Mouse (Mus musculus) CH12.LX (cell line): ENCODE measurements at regions not wholly inside any gene's neighbourhood (a gene's known extent, or its start where the extent isn't known, plus 50 kb on each side); places are given as distances from the start of the nearest gene placed in this dataset.
A peak's percentile ranks its signal among the peaks of the same experiment; 100 is the strongest.
"Not testable (repeated sequence)": the region's sequence is repeated elsewhere in the genome, so short reads cannot be mapped to it uniquely, and the experiment has no call there.

Source experiments
- DNase-seq: peaks from one replicate; pipeline ENCODE4 v3.0.0-alpha.2; 2013; ENCODE audit errors: extremely low read depth
- H3K27ac ChIP-seq: 2 replicates; pipeline ENCODE4 v1.5.1; 2012; ENCODE audit warnings: low read depth, mild to moderate bottlenecking, control low read depth, moderate library complexity; ENCODE audit not compliant: insufficient read depth
- H3K27me3 ChIP-seq: replicated peaks from 2 replicates; pipeline ENCODE3; 2012; ENCODE audit warnings: inconsistent platforms
- H3K36me3 ChIP-seq, 2 experiments: replicated peaks in 1 of 2; 2 replicates each; pipeline versions ENCODE3 to v1.6.1; 2012; ENCODE audit warnings: inconsistent platforms in 1 of 2, low read length in 1 of 2, mild to moderate bottlenecking in 1 of 2, mixed read lengths in 1 of 2, moderate library complexity in 1 of 2; ENCODE audit not compliant: control insufficient read depth in 1 of 2, insufficient read depth in 1 of 2
- H3K4me1 ChIP-seq, 2 experiments: 2 replicates each; pipeline ENCODE4 v1.6.1; 2012; ENCODE audit warnings: inconsistent platforms in 1 of 2, moderate library complexity in 1 of 2; ENCODE audit not compliant: insufficient read depth in 2 of 2, control insufficient read depth in 1 of 2
- H3K4me2 ChIP-seq: 2 replicates; pipeline ENCODE4 v1.6.1; 2012; ENCODE audit warnings: low read depth, mild to moderate bottlenecking, control low read depth; ENCODE audit not compliant: poor library complexity, insufficient read depth, severe bottlenecking
- H3K4me3 ChIP-seq, 3 experiments: fragments of 150-350 bp in 1 of 3; sonication (generic) in 1 of 3; replicated peaks in 1 of 3; 2 replicates each; pipeline versions ENCODE3 to v1.5.1; 2011 to 2012; ENCODE audit warnings: low read depth in 2 of 3, low read length in 2 of 3, mild to moderate bottlenecking in 2 of 3, moderate library complexity in 2 of 3, control low read depth in 1 of 3, improper control_type of control experiment in 1 of 3, inconsistent platforms in 1 of 3, mixed read lengths in 1 of 3; ENCODE audit not compliant: poor library complexity in 1 of 3
- H3K79me2 ChIP-seq: replicated peaks from 2 replicates; pipeline ENCODE4 v1.6.1; 2012; ENCODE audit warnings: mild to moderate bottlenecking, moderate library complexity; ENCODE audit not compliant: control insufficient read depth, poor library complexity, insufficient read depth, severe bottlenecking; ENCODE audit errors: extremely low read depth
- H3K9ac ChIP-seq: 2 replicates; pipeline ENCODE4 v1.6.1; 2012; ENCODE audit warnings: low read depth, mild to moderate bottlenecking, control low read depth, moderate library complexity; ENCODE audit not compliant: insufficient read depth
- H3K9me3 ChIP-seq: replicated peaks from 2 replicates; pipeline ENCODE3; 2012; ENCODE audit warnings: low read length, inconsistent platforms, mixed read lengths
- BHLHE40 ChIP-seq: IDR thresholded peaks from 2 replicates; pipeline ENCODE4 v1.6.1; 2011; ENCODE audit warnings: mild to moderate bottlenecking, low read depth, low read length, improper control_type of control experiment
- ETS1 ChIP-seq: conservative IDR thresholded peaks from 2 replicates; pipeline ENCODE4 v1.6.1; 2012; ENCODE audit warnings: low read depth, mild to moderate bottlenecking, inconsistent platforms, low read length, improper control_type of control experiment, moderate library complexity
- JUN ChIP-seq: IDR thresholded peaks from 2 replicates; pipeline ENCODE4 v1.6.1; 2011; ENCODE audit warnings: low read depth, mild to moderate bottlenecking, low read length, improper control_type of control experiment, moderate library complexity; ENCODE audit not compliant: insufficient read depth
- MAX ChIP-seq: IDR thresholded peaks from 2 replicates; pipeline ENCODE4 v1.6.1; 2011; ENCODE audit warnings: low read length, improper control_type of control experiment
- MAZ ChIP-seq: IDR thresholded peaks from 2 replicates; pipeline ENCODE4 v1.6.1; 2012; ENCODE audit warnings: low read depth, mild to moderate bottlenecking, inconsistent platforms, low read length, improper control_type of control experiment, moderate library complexity
- NELFE ChIP-seq: IDR thresholded peaks from 2 replicates; pipeline ENCODE4 v1.6.1; 2011; ENCODE audit warnings: low read depth, low read length, improper control_type of control experiment
- POLR2A ChIP-seq: IDR thresholded peaks from 2 replicates; pipeline ENCODE4 v1.6.1; 2011; ENCODE audit warnings: low read depth, mild to moderate bottlenecking, improper control_type of control experiment, low read length
- RAD21 ChIP-seq: IDR thresholded peaks from 2 replicates; pipeline ENCODE4 v1.6.1; 2011; ENCODE audit warnings: low read depth, mild to moderate bottlenecking, low read length, improper control_type of control experiment, moderate library complexity
- SMC3 ChIP-seq: IDR thresholded peaks from 2 replicates; pipeline ENCODE4 v1.6.1; 2011; ENCODE audit warnings: low read depth, low read length, improper control_type of control experiment
- USF1 ChIP-seq: IDR thresholded peaks from 2 replicates; pipeline ENCODE4 v1.6.1; 2014; ENCODE audit warnings: low read depth, mild to moderate bottlenecking, inconsistent platforms, low read length, improper control_type of control experiment
- dilution Hi-C: fragments of 300-500 bp; cut with MboI; formaldehyde crosslinking; loops from 2 replicates; pipeline ENCODE4 v1.14.3; 2020; ENCODE audit warnings: low sequenced_read_pairs; ENCODE audit not compliant: extremely low pct_unique_long_range_greater_than_20kb, extremely low pct_ligation_motif_present
- in situ Hi-C: fragments of 300-500 bp; cut with MboI; formaldehyde crosslinking; loops from 3 replicates; pipeline ENCODE4 v1.14.3; 2019; ENCODE audit warnings: low sequenced_read_pairs, low pct_ligation_motif_present, low pct_unique_long_range_greater_than_20kb, mixed read lengths

- Histone ChIP-seq H3K79me2 (no peaks in the 10 kb centered on the region), H3K9me3 (peaks cover 33% of the 10 kb centered on the region), H3K36me3 (no peaks in the 10 kb centered on the region), H3K4me2 (no peak overlapping the region), H3K4me3 (no peak overlapping the region), H3K27ac (no peak overlapping the region), H3K4me1 (no peaks in the 10 kb centered on the region), H3K27me3 (no peaks in the 10 kb centered on the region), H3K9ac (no peak overlapping the region)
- dilution Hi-C loops (no loop called here), in situ Hi-C loops (no loop called here)
- DNase-seq, result no peak
- TF ChIP-seq BHLHE40 (no peak), RAD21 (no peak), ETS1 (no peak), POLR2A (no peak), SMC3 (no peak), NELFE (no peak)
Observed at GRCm38 (mm10) chr14:109035171-109035570, 121.2 kb upstream of the Slitrk1 start.

- peaks cover 20% of the 10 kb centered on the region for H3K9me3 ChIP-seq
- in situ Hi-C loops, H3K9ac ChIP-seq, H3K4me3 ChIP-seq, H3K79me2 ChIP-seq, H3K36me3 ChIP-seq, DNase-seq, H3K27me3 ChIP-seq, dilution Hi-C loops, H3K4me2 ChIP-seq, H3K27ac ChIP-seq, H3K4me1 ChIP-seq: not testable (repeated sequence)
- peak; percentile 57 for TF ChIP-seq ETS1
Observed at GRCm38 (mm10) chr14:108994919-108995318, 81.0 kb upstream of the Slitrk1 start.

- Histone ChIP-seq H3K4me1 (no peaks in the 10 kb centered on the region), H3K9ac (no peak overlapping the region), H3K4me3 (no peak overlapping the region), H3K4me2 (no peak overlapping the region), H3K9me3 (peaks cover 29% of the 10 kb centered on the region), H3K79me2 (no peaks in the 10 kb centered on the region), H3K27me3 (no peaks in the 10 kb centered on the region), H3K27ac (no peak overlapping the region), H3K36me3 (no peaks in the 10 kb centered on the region)
- dilution Hi-C loops (no loop called here), in situ Hi-C loops (no loop called here)
- DNase-seq, result no peak
- TF ChIP-seq ETS1 (no peak), MAX (no peak), USF1 (no peak), MAZ (no peak), JUN (no peak)
Observed at GRCm38 (mm10) chr14:108976873-108977272, 62.9 kb upstream of the Slitrk1 start.
